Mouse (Mus musculus): ENCODE data around the gene Adipoq.

Gene Adipoq

GRCm38 (mm10) chr16:23114339-23115171 lies 31.8 kb upstream of the Adipoq start:
- DNase-seq (ENCODE audit: low spot score) = peak; percentile 39

GRCm38 (mm10) chr16:23115486-23115885 lies 30.9 kb upstream of the Adipoq start:
- no peak for DNase-seq (ENCODE audit: low spot score)

GRCm38 (mm10) chr16:23117173-23117572 lies 29.2 kb upstream of the Adipoq start:
- DNase-seq (ENCODE audit: low spot score) = no peak

GRCm38 (mm10) chr16:23122446-23122845 lies 23.9 kb upstream of the Adipoq start:
- DNase-seq (ENCODE audit: low spot score) = no peak

- DNase-seq (ENCODE audit: low spot score) = no peak
These were observed 23.2 kb upstream of the Adipoq start for GRCm38 (mm10) chr16:23123104-23123503.

- DNase-seq (ENCODE audit: low spot score) = no peak
These were observed 21.9 kb upstream of the Adipoq start for GRCm38 (mm10) chr16:23124398-23124797.

GRCm38 (mm10) chr16:23127311-23127672 lies 19.0 kb upstream of the Adipoq start:
- no peak for DNase-seq (ENCODE audit: low spot score)

GRCm38 (mm10) chr16:23127673-23128375 lies 18.5 kb upstream of the Adipoq start, which contains the start of gene Rfc4:
Gene Rfc4 (minus strand): TSS chr16:23127737.
- peak; percentile 91 for DNase-seq (ENCODE audit: low spot score)

GRCm38 (mm10) chr16:23130303-23130702 lies 16.0 kb upstream of the Adipoq start:
- DNase-seq (ENCODE audit: low spot score) = peak; percentile 41

GRCm38 (mm10) chr16:23132336-23132735 lies 14.0 kb upstream of the Adipoq start:
- DNase-seq (ENCODE audit: low spot score) = no peak

- DNase-seq (ENCODE audit: low spot score) = peak; percentile 84
These were observed 10.8 kb upstream of the Adipoq start for GRCm38 (mm10) chr16:23135421-23136149.

GRCm38 (mm10) chr16:23136406-23136970 lies 9.8 kb upstream of the Adipoq start:
- peak; percentile 39 for DNase-seq (ENCODE audit: low spot score)

- no peak for DNase-seq (ENCODE audit: low spot score)
These were observed 5.4 kb upstream of the Adipoq start for GRCm38 (mm10) chr16:23140911-23141310.

GRCm38 (mm10) chr16:23144326-23144725 lies 2.0 kb upstream of the Adipoq start:
- DNase-seq (ENCODE audit: low spot score) = peak; percentile 98

- peak; percentile 82 for DNase-seq (ENCODE audit: low spot score)
These were observed 1.1 kb upstream of the Adipoq start for GRCm38 (mm10) chr16:23145211-23145610.

GRCm38 (mm10) chr16:23148936-23149335 lies 2.6 kb downstream of the Adipoq start:
- DNase-seq (ENCODE audit: low spot score) = peak; percentile 85

- peak; percentile 87 for DNase-seq (ENCODE audit: low spot score)
These were observed 3.1 kb downstream of the Adipoq start for GRCm38 (mm10) chr16:23149396-23149795.

GRCm38 (mm10) chr16:23151423-23151822 lies 5.1 kb downstream of the Adipoq start:
- DNase-seq (ENCODE audit: low spot score) = peak; percentile 78

GRCm38 (mm10) chr16:23154261-23154660 lies 7.9 kb downstream of the Adipoq start:
- peak; percentile 34 for DNase-seq (ENCODE audit: low spot score)

- peak; percentile 26 for DNase-seq (ENCODE audit: low spot score)
These were observed 10.7 kb downstream of the Adipoq start for GRCm38 (mm10) chr16:23157013-23157412.

- peak; percentile 63 for DNase-seq (ENCODE audit: low spot score)
These were observed 12.0 kb downstream of the Adipoq start for GRCm38 (mm10) chr16:23158292-23158691.

- peak; percentile 63 for DNase-seq (ENCODE audit: low spot score)
These were observed 12.6 kb downstream of the Adipoq start for GRCm38 (mm10) chr16:23158957-23159356.
